Mouse (Mus musculus) spleen, adult 12 weeks (tissue): Measurements from ENCODE around the gene Slc6a17.

ENCODE experiments used
- DNase-seq: peaks from one replicate; pipeline ENCODE4 v3.0.0; 2022; ENCODE audit warnings: low spot score

Gene Slc6a17

DNA sequence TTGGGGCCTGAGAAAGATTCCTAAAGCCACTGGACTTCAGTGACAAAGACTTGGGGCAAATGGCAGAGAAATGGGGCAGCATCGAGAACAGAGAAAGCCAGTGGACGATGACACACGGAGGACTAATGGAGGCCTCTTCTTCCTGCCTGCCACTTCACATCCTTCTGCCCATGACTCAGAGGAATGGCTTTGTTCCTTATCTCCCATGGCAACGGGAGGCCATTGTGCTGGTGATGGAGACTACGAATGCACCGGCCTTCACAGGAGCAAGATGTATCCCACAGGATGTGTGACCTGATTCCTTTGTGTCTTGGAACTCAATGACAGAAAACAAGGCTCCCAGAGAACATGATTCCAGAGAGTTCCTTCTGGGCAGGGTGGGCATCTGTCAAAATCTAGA, 6.7 kb upstream of the Slc6a17 start:
- DNase-seq, result no peak

DNA sequence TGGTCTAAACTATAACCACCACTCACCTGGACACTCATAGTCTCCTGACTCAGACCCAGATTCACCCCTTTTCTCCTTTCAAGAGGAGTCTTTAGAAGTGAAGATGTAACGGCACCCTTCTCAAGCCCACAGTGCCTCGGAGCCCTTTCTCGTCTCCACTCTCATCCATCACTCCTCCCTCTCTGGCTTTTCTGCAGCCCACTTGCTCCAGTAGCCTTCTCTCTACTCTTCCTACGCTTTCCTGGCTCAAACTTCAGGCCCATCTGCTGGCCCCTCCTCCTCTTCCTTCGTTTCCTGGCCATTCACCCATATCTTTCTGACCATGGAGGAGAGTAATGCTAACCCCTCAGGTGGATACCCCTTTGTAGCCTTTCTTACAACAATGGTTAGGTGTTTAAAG, 3.1 kb upstream of the Slc6a17 start:
- no peak for DNase-seq

DNA sequence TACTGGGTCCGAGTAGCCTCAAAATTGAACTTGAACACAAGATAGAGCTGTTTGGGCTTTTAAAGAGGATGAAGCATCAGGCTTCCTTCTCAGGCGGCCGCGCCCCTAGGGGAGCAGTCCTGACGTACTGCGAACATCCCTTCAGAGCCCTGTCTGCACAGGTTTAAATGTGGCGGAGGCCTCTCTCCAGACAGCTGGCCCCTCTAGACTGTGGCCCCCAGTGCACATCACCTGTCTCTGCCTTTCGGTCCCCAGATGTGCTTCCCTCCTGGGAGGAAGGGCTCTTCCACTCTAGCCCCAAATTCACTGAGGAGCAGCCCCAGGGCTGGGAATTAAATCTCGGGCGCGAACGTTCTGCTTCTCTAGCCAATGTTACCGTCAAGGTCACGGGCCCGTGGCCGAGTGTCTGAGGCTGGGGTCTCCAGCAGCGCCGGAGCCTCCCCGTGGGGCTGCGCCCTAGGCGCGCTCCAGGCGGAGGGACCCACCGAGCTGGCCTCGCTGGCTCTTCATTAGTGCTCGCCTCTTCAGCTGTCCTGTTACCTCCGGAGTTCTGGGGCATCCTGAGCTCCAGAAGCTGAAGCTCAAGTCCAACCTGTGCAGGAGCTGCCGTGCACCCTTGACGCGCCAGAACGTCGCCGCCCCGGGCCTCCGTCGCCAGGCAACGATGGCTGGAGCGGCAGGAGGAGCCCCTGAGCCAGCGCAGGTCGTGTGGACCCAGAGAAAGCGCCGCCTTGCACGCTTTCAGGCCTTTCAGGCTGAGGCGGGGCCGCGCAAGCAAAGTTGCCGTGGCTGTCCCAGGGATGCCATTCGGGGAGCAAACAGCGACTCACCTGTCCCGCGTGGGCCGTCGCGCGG, 815 bp downstream of the Slc6a17 start:
- no peak for DNase-seq

DNA sequence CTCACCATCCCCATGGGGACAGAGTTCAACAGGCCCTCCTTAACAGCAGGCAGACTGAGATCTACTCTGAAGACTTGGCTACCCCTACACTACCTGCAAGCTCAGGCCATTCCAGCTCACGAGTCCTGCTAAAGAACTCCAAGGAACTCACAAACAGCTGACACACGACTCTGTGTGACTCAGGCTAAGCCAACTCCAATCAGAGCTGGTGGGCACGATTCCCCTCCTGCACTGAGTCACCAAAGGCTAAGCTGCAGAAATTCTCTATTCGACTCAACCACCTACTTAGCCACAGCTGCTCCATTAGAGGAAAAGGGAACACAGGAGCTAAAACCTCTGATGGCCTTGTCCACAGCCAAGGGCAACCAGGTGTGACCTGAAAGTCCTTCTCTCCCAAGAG, 1.8 kb downstream of the Slc6a17 start:
- DNase-seq, result no peak

DNA sequence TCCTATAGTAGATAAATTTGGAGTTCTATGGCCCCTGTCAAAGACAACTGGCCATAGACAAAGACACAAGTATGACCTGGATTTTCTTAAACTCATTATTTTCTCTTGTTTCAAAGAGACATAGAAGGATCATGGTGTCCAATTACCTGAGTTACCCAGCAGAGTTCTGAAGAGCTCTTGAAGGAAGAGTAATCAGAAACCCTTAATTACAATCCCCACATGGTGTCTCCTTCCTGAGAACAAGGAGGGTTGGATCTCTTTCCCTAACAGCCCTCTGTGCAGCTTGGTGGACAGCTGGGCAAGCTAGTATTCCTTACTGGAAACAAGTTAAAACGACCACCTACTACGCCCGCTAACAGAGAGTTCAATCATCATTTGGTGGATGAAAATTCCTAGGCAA, 6.4 kb downstream of the Slc6a17 start:
- DNase-seq, result no peak

DNA sequence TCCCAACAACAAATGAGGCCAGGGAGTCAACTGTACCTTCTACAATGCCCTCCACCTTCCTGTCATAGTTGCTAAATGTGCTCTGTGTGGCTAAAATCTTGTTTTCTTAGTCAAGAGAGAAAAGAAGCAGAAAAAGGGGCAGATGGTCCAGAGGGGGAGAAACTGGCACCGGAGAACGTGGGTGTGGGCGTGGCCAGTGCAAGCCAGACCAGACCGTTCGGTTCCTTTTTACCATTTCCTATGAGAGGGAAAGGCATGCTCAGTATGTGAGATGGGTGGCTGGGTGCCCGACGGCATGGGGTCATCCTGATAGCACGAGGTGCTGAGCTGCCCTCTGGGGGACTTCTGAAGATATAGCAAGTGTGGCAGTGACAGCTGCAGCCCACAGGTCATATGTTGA, 9.1 kb downstream of the Slc6a17 start:
- no peak for DNase-seq

DNA sequence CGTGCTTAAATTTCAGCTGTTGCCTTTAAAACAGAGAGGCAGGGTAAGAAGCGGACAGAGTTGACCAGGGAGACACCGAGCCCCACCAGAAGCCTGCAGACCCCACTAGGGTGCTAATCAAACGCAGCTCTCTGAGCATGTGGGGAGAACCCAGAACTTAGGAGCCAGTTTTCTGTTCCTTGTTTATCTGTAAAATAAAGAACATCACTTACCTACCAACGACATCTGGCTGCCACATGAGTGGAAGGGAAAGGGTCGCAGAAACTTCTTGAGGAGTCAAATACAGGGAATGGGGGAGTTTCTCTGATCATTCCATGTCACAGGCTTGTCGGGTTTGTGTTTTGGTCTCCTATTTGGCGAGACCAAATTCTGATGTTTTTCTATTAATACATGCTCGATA, 9.9 kb downstream of the Slc6a17 start:
- DNase-seq, result no peak

DNA sequence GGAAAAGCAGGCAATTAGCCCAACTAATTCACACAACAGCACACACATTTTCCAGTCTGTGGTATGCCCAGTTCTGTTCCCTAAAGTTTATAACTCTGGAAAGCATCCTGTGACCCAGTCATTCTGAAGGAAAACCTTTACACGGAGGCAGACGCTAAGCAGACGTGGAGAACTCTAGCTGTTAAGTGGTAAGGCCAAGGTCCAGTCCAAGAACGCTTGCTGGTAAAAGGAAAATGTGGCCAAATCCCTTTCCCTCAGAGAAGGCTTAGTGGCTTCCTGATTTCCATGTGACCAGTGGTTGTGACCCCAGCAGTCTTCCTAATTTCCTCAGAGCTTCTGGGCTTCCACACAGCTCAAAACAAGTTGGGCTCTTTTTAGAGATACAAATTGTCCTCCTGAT, 11.3 kb downstream of the Slc6a17 start:
- no peak for DNase-seq

DNA sequence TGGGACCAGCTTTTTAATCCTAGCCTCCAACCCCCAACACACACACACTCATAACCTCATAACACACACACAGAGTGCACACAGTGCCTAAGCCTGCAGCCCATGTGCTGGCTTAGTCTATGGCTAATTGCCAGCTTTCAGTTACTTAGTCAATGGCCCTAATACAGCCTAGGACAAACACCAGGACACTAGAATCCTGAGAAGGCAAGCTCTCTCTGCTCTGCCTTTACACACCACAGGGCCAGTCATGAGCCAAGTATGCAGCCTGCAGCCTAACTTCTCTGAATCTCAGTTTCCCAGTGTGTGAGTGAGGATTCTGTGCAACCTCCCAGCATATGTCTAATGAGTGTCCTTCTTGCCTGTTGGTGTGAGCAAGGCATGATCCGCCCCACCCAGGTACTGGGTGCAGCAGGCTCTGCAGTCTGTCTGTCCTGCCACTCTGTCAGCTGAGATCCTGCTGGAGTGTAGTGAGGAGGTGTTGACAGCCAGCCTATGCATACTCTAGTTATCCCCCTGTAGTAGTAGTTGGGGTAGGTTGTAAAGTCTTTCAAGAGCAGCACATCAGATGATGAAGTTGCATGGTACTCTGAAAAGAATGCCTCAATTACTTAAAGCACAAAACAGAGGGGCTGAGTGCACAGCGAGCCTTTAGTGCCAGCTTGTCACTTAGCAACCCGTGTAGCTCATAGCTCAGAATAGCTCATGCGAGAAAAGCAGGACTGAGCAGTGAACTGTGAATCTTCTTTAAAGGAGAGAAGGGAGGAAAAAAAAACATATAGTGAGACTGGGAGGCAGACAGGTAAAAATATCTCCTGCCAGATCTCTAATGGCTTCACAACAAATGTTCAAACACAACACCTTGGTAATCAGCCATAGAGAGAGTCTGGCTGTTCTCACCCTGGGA, 12.1 kb downstream of the Slc6a17 start:
- DNase-seq, result no peak

DNA sequence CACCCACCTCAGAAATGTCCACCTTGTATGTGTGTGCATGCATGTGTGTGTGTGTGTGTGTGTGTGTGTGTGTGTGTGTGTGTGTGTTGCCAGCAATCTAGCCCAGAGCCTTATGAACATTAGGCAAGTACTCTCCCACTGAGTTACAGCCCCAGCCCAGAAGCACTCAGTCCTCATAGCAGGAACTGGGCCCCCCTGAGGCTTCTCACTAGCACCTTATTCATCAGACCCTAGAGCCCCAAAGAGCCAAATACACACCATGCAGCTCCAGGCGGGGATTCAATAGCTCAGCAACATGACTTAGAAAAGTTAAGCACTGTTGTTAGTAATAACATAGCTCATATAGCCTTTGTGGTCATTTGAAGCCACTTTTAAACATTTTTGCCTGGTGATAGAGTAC, 13.3 kb downstream of the Slc6a17 start:
- no peak for DNase-seq

DNA sequence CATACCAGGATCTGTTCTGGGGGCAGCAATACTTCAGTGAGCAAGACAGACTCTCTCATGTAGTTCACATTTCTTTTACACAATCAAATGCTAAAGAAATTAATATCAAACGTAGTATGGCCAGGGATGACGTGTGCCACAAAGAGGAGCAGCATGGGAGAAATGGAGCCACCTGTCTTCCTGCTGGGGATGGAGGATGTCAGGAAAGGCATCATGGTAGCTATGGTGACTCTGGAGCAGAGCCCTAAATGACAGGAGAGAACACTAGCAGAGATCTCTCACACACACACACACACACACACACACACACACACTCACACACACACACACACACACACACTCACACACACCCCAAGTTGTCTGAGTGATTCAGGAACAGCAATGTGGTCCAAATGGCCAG, 14.1 kb downstream of the Slc6a17 start:
- no peak for DNase-seq

DNA sequence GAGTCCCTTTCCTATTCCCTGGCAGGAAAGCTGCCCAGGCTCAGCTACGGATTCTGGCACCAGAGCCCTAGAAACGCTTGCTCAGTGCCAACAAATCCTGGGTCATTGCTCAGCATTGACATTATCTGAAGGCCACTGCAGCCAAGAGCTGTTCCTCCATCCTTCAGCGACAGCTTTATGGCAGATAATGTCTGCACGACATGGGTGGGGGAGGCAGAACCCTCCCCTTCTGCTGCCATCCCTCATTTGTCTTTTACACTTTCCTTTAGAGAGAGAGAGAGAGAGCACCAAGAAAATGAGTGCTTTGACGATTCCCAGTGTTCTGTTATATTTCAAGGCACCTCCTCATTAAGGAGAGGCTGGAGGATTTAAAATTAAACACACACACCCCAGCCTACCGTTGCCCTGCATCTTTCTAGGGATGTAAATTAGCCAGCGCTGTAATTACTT, 16.1 kb downstream of the Slc6a17 start:
- no peak for DNase-seq

DNA sequence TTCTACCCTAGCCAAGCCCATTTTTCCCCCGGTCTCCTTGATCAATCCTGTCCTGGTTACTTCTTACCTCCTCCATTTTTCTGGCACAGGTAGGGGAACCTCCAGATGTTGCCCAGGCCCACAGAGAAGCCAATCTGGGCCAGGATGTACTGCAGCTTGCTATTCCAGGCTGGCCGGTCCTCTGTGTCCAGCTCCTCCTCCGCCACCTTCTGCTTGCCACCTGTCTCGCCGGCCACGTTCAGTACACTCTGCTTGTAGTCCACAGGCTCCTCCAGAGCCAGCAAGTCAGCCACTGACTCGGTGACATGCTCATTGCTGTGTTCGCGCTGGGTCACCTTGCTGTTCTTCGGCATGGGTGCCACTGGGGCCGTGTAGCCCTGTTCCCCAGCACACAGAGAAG, 17.5 kb downstream of the Slc6a17 start:
- DNase-seq, result no peak

DNA sequence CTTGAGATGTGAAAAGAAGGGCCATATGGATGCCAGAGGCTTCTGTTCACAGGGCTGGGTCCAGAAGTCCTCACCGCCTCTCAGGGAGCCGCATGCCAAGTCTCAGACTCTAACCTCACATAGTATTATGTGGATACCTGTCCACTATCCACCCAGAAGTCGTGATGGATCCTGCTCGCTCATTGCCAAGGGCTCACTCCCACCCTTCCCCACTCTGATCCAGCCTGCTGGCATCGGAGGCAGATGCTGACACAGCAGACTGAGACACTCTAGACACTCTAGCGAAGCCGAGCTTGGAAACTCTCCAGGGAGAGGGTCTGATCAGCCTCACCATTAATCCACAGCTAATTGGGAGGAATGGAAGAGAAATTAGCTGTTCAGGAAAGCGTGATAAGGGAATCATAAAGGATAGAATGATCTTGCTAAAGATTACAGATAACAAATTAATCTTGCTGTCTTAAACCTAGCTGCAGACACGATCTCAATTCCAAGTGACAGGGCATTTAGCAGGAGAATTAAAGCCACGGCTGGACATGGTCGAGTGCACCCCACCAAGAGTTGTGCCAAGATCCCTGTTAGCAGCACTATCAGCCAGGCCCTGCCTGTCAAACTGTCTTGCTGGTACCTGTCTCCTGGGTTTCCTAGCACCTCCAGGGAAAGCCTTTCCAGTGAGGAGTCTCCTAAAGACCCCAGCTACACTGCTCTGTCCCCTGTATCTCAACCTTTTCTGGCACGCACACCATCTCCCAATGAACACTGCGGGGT, 21.6 kb downstream of the Slc6a17 start:
- no peak for DNase-seq

DNA sequence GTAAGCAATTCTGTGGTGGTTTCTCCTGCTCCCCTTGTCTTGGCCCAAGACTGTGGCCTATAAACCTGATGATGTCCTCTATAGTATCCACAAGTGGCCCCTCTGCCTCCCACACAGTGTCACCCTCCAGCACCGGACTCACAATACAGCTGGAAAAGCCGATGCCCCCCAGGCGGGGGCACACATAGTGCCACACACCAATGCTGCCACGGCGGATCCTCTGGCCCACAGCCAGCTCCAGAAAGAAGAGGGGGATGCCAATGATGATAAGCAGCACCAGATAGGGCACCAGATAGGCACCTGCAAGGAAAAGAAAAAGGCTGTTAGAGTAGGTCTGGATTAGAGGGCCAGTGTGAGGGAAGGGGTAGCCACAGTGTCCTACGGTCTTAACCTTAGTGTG, 22.3 kb downstream of the Slc6a17 start:
- no peak for DNase-seq

DNA sequence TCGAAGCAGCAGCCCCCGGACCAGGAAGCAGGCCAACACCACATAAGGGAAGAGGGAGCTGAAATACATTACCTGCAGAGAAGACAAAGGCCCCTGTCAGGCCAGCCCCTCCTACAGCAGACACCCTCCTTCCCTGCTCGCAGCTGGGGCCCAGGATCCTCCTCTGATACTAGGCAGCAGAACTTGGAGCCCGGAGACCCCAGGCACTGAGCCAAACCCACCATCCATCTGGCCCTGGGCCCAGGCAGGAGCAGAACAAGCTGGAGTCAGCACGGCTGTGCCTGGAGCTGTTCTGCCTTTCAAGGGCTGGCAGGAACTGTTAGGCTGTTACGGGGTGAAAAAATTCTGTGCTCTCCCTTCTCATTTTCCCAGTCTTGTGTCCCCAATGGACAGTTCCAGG, 26.4 kb downstream of the Slc6a17 start:
- no peak for DNase-seq

DNA sequence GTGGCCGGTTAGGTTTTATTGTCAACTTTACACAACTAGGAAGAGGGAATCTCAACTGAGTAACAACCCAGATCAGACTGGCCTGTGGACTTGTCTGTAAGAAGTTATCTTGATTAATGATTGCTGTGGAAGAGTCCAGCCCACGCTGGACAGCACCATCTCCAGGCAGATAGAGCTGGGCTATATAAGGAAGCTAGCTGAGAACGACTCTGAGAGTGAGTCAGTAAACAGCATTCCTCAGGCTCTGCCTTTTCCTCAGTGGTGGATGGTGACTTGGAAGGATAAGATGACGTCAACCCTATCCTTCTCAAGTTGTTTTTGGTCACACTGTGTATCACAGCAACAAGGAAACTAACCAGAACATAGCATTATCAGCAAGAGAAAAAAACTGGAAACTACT, 29.2 kb downstream of the Slc6a17 start:
- no peak for DNase-seq

DNA sequence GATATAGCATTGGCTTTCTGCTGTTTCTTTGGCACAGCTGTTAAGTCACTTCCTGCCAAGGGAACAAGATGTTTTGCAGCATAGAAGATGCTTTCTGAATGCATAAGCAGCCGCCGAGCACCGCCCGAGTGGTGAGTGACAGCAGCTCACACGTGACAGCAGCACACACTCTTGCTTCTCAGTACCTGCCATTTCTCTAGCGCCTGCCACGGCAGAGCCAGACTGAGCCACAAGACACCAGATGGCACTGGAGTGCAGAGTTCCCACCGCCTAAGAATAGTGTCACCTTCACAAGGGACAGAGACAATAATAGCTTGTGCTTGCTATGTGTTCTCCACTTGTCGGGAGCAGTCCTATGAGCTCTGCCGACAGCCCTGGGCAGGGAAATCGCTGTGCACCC, 34.5 kb downstream of the Slc6a17 start:
- no peak for DNase-seq

DNA sequence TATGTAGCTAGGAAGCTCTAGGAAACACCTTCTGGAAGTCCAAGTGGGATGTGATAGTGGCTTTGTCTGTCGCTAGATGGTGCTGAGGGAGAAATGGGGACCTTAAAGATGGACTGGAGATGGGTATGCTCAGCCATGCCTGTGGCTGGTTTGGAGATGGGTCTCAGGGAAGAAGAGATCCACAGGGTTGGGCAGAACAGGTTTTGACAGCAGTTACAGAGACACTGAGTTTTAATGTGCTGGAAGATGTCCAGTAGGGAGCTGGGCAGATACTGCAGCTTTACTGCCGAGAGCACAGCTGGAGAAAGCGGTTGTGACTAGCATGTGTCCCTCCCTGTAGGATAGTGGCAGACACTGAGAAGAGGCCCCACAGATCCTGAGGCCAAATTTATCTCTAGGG, 37.2 kb downstream of the Slc6a17 start:
- DNase-seq, result no peak

DNA sequence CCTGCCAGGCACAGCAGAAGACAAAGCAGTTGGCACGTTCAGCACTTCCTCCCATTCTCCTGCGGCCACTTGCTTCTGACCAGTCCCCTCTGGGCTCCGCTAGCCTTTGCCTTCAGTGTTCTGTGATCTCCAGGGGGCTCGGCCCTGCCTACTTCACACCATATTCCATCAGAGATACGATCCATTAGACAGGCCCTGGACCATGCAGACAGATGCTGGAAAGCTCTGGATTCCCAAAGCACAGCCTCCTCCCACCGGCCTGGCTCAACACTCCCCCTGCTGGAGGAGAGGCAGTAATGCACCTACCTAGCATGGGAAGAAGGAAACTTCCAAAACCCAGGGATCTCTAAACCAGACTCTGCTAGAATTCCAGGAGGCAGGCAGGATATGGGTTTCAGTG, 45.6 kb downstream of the Slc6a17 start:
- DNase-seq, result no peak

DNA sequence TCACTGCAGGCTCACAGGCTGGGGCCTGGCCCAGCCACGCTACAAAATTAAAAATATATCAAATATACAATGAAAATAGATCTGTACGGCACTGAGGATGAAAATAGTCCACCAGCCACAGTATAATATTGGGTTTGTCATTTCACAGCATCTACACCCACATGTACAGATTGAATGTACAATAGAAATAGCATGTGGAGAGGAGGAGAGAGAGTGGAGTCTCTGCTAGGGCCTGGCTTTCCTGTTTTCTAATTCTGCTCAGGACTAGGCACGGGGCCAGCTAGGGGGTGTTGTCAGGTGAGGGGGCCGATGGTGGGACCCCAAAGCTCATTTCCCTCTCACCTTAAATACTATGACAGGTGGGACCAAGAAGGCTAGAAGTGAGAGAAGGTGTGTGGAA, 48.8 kb downstream of the Slc6a17 start:
- DNase-seq, result no peak

DNA sequence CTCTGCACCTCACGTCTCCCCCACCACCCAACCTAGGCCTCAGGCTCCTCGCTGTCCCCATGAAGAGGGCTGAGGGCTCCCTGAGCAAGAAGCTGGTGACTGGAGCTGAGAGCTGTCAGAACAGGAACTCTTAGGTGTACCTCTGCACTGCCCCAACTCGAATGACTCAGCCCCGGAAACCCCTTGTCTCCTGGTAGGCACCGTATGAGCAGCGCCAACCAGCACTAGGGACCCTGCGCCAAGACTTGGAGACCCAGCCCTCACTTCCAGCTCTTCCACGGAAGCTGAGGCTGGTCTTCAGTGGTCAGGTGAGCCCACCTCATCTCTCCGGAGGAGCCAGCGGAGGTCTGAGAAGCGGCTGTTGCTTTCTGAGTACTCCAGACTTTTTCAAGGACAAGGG, 49.7 kb downstream of the Slc6a17 start:
- DNase-seq, result no peak

DNA sequence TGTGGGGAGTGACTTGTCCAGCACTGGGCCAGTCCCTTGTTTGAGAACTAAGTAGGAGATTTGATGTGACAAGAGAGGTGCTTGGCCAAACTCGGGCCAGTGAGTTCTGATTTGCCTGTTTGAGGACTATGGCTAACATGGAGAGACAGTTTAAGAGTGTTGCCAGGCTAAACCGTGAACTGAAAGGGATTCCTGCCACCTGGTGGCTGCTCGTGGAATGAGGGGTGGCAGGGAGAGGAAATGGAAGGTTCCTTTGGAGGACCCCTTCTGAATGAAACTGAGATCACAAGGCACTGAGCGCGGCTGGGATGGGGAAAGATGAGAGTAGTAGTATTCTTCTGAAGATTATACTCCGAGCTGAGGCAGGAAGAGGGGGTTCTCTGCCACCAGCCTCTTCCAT, 51.2 kb downstream of the Slc6a17 start:
- peak; percentile 15 for DNase-seq
